Mouse (Mus musculus) gastrocnemius, postnatal 36 days (tissue): ENCODE measurements around the gene Sema4f. TPM values are rescaled to one million over a fixed set of nuclear protein-coding genes. Genes with fewer than 3 reads are reported as not detected.

ENCODE experiments used
- DNase-seq, 2 experiments: peaks; one replicate each; pipeline ENCODE4 v3.0.0; 2022
- intact Hi-C: fragments of 180-260 bp; cut with DNase I; formaldehyde crosslinking; loops from one replicate; pipeline ENCODE4 v1.15.1; 2025
- total RNA-seq, 2 experiments: library from RNA; stranded (reverse); gene quantifications; 2 replicates each; pipeline ENCODE4 v1.2.3; 2021

Sema4f gene
- total RNA-seq, 2 experiments from 2014 or later: 0.10 to 0.15 TPM

DNA sequence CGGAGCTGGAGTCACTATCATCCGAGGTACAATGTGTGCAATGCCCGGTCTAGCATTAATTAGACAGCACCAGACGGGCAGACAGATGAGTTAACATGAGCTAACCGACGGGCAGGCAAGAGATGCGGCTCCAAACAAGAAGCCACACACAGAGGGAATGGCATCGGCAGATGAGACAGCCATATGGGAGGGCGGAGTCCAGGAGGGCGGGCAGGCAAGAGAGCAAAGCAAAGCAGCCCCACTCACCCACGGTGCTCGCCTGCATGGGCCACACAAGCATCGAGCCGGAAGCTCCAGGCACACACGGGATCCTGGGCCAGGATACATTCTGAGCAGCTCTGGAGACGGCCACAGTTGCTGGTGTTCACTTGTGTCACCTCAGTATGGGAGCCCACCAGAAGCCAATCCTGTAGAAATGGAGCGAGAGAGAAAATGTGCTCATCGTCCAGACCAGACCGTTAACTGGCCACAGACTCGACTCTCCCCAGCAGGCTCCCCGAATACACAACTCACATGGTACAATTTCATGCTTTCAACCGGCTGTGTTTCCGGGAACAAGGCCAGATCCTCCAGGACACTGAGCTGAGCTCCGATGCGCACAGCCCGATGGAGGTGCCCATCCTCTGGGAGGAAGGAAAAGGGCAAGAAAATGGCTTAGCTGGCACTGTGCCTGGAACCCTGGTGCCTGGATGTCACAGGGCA is 22.3 kb downstream of the Sema4f start:
- no peak for DNase-seq
- intact Hi-C loops: loop anchor here (5.0 kb wide), 1 partner anchor 55 kb away; no protein-coding TSS in a partner anchor

DNA sequence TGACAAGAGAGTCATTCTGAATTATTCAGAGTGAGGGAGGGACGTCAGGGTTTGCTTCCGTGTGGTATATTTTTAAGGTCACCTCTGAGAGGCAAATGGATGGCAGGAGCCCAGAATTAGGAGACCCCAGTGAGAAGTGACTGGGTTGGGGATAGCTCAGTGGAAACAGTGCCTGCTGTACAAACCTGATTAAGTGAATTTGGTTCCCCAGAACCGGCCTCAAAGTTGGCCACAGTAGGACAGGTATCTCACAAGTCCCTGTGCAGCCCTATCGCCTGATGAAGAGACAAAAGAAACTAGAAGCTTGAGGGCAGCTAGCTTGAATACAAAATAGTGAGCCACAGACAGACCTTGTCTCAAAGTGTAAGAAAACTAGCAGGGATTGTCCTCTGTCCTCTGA is 23.1 kb downstream of the Sema4f start:
- intact Hi-C loops: loop anchor here (5.0 kb wide), 1 partner anchor 56 kb away; no protein-coding TSS in a partner anchor
- no peak for DNase-seq

DNA sequence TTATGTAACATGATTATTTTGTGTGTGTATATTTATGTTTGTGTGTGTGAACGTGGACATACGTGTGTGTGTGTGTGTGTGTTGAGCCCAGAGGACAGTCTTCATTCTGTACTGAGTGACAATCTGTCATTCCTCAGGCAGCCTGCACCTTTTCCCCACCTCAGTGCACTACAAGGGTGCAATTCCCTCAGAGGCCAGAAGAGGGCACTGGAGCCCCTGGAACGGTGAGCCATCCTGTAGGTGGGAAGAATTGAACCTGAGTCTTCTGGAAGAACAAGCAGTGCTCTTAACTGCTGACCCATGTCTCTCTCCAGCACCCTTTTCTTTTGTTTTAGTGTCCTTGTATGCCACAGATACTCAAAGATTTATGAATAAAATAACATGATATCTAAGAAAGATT is 23.7 kb downstream of the Sema4f start:
- DNase-seq: no peak
- intact Hi-C loops: loop anchor here (5.0 kb wide), 1 partner anchor 56 kb away; no protein-coding TSS in a partner anchor

DNA sequence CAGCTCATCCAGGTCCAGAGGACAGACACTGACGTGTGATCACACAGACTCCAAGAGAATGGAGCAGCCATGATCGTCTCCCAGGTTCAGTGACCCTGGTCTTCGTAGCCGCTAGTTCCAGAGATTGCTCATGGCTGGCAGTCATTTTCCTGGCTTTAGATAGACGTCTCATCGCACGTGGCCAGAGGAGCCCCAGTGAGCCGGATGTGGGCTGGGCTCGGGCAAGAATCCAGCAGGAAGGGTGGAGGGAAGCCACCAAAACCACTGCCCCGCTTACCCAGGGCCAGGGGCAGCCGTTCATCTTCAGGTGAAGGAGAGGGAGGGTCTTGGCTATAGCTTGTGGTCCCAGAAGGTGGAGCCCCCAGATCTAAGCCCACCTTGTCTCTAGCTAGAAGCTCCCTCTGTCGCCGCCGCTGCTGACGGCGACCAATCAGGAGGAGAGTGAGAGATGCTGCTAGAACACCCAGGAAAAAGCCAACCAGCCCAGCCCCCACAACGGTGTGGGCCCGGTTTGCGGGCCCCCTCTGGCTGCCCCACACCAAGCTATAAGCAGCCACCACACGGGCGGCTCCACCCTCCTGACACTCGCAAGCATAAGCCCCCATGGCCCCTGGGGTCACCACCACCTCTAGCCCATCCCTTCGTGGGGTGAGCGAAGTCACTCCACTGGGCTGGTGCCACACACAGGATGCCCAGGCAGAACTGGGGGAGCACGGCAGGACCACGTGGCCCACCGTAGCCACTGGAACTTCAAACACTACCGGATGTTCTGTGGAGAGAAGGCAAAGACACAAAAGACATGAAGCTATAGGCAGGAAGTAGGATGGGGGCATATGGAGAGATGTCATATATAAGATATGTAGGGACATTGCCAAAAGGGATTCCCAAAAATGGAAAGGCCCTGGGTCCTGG is 26.0 kb downstream of the Sema4f start:
- DNase-seq: no peak
- intact Hi-C loops: no loop called here

DNA sequence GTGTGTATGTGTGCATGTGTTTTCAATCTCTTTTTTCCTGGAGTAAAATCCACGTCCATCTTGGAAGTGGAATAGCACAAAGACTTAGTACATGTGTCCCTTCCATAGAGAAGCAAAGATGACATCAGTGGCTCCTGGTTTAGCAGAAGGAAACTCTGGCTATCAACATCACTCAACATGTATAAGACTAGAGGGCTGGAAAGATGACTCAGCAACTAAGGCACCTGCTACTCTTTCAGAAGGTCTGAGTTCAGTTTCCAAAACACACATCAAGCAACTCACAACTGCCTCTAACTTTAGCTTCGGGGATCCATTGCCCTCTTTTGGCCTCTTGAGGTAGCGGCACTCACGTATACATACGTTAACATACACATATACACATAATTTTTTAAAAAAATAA is 28.3 kb downstream of the Sema4f start:
- intact Hi-C loops: no loop called here
- no peak for DNase-seq

DNA sequence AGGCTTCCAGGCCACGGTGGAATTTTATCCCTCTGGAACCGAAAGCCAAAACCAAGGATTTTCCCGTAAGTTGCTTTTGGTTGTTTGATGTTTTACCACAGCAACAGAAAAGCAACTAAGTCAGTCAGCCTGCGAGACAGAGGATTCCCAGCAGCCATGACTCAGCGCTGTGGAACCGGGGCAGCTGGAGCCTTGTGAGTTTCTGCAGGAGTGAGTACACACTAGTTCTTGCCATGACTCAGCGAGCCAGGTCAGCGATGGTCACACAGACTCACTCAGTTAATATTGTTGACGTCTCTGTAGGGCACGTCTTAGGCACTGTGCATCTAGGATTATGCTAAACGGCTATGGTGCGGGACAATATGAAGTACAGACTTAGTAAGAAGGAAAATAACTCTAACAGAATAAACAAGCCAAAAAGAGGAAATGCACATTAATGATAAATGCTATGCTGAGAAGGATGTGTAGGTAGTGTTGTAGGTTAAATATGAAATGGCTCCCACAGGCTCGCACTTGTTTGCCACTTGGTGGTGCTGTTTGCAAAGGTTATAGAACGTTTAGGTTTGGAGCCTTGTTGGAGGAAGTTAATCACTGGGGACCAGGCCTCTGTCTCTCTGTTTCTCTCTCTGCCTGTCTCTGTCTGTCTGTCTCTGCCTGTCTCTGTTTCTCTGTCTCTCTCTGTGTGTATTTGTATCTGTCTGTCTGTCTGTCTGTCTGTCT is 30.3 kb downstream of the Sema4f start:
- peak in 1 of 2 experiments; percentile 30 for DNase-seq
- intact Hi-C loops: no loop called here

DNA sequence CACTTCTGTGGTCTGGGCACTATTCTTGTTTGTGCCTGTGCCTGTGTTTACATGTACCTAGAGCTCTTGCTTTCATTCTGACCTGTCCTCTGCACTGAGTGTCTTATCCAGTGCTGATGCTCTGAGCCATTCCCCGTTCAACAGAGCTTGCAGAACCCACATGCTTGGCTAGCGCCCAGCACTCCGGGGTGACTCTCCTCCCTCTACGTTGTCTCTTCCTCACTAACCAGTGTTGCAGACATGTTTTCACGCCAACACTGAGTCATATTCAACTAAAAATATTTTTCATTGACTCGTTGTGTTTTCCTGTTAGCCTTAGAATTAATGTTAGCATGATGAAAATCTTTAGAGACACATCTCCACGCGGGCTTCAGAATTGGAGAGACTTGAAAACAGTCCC is 31.5 kb downstream of the Sema4f start:
- no peak for DNase-seq
- intact Hi-C loops: no loop called here

DNA sequence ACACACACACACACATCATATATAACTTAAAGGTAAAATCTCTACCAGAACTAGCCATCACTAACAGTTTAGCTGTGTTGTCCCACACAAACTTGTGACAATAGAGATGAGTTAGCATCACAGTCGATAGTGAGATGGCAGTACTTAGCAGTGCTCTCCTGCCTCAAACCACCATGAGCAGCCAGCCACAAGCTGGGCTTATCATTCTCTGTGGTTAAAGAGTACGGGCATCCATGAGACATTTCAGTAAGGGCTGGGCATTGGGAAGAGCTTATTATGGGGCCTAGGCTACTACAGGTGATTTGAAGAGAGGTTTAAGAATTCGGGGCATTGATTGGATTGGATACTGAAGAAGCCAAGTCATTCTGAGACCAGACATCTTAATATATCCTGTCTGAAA is 32.6 kb downstream of the Sema4f start:
- intact Hi-C loops: no loop called here
- DNase-seq: no peak

DNA sequence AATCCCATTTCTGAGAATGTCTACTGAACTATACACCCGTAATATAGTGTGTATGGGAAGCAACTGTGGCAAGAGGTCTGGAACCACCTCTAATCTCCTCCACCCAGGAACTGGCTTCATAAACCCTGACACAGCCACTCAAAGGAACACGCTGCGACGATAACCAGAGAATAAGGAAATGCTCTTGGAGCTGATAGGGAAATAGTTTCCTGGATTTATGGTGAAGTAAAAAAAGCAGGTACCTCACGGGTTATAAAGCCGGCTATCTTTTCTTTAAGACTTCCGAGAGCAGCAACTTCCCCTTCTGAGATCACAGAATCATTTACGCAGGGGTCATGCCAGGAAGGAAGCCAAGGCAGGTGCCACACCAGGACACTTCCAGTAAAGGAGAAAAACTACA is 37.0 kb downstream of the Sema4f start:
- no peak for DNase-seq
- intact Hi-C loops: no loop called here

DNA sequence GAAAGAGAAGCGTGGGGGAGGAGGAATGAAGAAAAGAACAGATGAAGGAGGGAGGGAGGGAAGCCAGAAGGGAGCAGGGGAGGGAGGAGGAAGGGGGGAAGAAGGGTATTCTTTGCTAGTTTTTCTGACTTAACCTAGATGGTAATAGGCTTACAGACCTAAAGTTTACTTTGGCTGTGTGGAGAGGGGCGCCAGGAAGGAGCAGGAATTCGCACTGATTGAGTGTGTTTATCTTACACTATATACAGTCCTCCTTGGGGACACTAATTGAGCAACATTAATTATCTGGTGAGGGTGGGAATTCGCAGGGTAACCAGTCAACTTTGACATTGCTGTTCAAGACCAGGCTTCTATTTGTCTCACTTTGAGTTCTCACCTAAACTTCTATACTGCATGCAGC is 40.8 kb downstream of the Sema4f start:
- intact Hi-C loops: no loop called here
- DNase-seq: no peak

DNA sequence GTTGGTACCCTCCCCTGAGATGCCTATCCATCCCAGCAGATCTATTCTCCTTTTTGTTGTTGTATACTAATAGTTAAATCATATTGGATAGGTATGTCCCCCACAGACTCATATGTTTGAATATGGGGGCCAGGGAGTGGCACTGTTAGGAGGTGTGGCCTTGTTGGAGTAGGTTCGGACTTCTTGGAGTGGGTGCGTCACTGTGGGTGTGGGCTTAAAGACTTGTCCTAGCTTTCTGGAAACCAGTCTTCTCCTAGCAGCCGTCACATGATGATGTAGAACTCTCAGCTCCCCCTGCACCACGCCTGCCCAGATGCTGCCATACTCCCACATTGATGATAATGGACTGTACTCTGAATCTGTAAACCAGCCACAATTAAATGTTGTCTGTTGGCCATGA is 41.3 kb downstream of the Sema4f start:
- intact Hi-C loops: no loop called here
- DNase-seq: no peak

DNA sequence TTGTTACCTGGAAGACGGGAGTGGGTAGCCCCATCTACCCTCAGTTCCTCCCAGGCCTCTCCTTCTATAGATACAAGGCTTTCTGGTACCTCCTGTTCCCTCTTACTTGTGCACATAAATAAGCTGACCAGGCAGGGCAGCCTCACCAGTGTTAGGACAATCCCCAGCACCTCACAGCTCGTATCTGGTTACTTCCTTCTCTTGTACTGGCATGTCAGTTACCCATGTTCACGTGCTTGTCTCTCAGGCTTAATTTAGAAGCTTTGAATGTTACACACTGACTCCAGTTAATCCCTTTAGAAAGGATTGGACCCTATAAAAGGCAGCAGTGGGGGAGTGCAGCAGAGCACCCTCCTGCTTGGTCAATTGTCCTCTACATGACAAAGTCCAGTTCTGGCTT is 42.3 kb downstream of the Sema4f start:
- no peak for DNase-seq
- intact Hi-C loops: no loop called here

DNA sequence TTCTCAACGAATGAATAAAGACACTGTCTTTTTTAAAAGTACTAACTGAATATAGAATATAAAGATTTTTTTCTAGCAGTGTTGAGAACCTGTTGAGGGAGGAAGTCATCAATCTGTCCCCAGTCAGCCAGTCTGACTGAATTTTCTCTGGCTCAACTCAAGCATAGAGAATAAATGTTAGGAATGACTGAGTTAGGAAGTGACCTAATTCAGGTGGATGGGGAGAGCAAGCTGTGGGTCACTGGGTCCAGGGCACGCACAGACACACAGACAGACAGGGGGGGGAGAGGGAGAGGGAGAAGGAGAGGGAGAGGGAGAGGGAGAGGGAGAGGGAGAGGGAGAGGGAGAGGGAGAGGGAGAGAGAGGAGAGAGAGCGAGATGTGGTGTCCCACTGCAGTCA is 46.2 kb downstream of the Sema4f start:
- intact Hi-C loops: loop anchor here (2.0 kb wide), 1 partner anchor 155 kb away; no protein-coding TSS in a partner anchor
- DNase-seq: no peak

DNA sequence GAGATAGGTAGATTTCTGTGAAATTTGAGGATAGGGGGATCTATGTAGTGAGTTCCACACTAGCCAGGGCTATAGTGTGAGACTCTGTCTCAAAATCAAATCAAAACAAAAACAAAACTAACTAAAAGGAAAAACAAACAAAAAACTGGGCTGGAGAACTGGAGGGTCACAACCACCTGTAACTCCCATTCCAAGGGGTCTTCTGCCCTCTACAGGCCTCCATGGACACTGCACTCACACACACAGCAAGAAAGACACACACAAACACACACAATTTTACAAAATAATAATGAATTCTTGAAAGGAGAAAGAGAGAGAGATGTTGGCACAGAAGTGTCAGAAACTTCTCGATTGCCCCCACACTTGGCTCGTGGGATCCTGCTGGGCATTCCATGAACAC is 47.0 kb downstream of the Sema4f start:
- intact Hi-C loops: loop anchor here (2.0 kb wide), 1 partner anchor 154 kb away; no protein-coding TSS in a partner anchor
- no peak for DNase-seq

DNA sequence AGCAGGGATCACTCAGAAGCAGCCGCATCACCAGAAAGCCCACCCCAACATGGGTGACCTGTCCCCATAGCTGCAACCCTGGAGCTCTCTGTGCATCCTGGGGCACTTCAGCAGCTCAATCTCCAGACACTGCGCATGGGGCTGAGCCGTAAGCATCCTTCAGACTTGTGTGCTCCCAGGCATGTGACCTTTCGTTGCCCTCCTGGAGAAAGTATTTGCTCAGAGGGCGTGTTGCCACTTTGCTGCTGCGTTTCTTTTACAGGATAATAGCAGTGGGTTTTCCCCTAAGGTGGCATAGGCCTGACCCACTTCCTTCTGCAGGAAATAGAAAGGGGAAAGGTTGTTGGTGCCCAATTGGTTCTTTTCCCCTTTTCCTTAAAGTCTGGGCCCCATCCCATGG is 48.1 kb downstream of the Sema4f start:
- intact Hi-C loops: loop anchor here (1.0 kb wide), 1 partner anchor 176 kb away; no protein-coding TSS in a partner anchor
- DNase-seq: no peak

DNA sequence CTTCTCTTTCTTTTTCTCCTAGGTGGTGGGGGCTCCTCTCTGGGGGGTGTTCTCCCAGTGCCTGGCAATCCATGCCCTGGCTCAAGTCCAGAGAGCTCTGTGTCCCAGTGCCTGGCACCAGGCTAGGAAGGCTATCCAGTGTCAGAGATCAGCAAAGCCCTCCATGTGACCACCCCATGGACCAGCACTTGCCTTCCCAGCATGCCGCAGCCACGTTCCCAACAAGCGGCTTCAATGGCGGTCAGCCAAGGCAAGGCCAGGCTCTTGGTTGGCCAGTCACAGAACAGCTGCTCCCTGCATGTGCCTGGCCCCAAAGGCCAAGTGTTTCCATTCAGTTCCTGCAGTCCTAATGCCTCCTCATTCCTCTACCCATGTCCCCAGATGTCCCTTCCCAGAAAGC is 53.2 kb downstream of the Sema4f start:
- peak; percentile 55 to 83 for DNase-seq
- intact Hi-C loops: no loop called here

DNA sequence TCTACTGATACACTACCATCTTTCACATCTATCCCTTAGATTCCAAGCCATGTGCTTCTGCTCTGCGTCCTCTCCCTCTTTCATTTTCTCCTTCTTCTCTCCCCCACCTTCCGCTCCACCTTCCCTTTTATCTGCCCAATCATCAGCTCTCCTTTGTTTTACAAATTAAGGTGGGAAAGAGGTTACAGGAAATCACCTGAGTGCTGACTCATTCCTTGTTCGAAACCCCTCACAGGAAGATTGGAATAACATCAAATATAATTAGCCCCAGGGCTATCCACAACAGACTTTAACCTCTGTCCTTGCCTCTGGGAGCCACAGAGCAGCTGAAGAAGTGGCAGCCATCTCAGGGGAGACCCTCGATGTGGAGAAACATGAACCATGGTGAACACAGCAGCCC is 53.7 kb downstream of the Sema4f start:
- DNase-seq: no peak
- intact Hi-C loops: loop anchor here (2.0 kb wide), 1 partner anchor 23 kb away; no protein-coding TSS in a partner anchor

DNA sequence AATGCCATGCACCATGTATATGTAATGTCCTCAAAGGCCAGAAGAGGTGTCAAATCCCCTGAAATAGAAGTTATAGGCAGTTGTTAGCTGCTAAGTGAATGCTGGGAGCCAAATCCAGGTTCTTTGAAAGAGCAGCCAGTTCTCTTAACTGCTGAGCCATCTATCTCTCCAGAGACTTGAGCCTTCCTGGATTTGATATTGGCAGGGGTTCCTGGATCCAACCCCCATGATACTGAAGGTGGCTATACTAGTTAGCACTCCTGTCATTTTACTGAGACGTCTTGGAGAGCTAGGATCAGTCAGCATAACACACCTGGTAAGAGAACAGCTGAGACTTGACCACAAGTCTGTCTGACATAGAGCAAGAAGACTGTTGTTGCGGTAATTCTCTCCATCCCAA is 54.1 kb downstream of the Sema4f start:
- DNase-seq: no peak

DNA sequence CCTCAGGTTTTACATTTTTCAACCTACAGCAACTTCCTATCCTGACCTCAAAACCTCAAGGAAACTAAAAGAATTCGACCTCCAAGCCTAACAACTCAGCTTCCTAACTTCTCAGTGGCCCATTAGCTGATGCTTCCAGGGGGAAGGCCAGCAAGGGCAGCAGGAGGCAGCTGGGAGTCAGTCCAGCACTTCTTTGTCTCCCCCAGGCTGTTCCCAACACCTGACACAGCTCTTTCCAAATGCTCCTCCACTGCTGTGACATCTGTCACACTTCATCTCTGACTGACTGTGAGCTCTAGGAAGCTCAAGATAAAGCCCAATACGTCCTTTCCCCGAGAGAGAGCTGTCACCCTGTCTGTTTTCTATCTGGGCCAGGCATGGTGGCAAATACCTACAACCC is 55.0 kb downstream of the Sema4f start:
- no peak for DNase-seq
- intact Hi-C loops: loop anchor here (2.0 kb wide), 1 partner anchor 22 kb away; no protein-coding TSS in a partner anchor

More for the DNA sequence above, 54.1 kb downstream of the Sema4f start:
- intact Hi-C loops: loop anchor here (2.0 kb wide), 1 partner anchor 23 kb away; no protein-coding TSS in a partner anchor

DNA sequence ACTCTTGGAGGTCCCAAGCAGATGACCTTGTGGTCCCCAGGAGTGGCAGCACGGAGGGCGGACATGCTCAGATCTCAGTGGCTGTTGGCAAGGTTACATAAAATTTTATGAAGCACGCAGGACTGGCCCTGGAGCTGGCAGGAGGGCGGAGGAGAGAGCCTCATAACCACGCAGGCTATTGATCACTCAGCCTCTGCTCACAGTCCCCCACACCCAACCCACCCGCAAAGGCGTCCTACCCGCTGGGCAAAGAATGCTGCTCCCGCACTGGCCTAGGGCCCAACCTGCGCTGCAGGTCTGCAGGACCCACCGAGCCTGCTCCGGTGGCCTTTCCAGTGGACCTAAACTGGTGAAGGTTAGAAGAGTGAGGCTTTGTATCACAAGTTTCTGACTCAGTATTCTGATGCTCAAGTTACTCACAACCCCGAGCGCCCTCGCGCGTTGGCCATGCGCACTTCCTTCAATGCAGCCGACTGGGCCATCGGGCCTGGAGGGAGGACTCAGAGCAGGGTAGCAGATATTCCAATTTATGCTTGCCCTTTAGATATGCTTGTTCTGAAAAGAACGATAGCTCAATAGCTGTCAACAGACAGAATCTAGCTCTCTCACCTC is 58.0 kb downstream of the Sema4f start:
- peak; percentile 54 to 55 for DNase-seq
- intact Hi-C loops: no loop called here
